Mouse (Mus musculus) myocyte (in vitro differentiated cells): ENCODE measurements at regions not wholly inside any gene's neighbourhood (a gene's known extent, or its start where the extent isn't known, plus 50 kb on each side); places are given as distances from the start of the nearest gene placed in this dataset.

ENCODE experiments used
- E2F4 ChIP-seq: IDR thresholded peaks from one replicate; pipeline ENCODE4 v1.6.1; 2011; ENCODE audit warnings: mild to moderate bottlenecking, control low read depth, moderate library complexity; ENCODE audit not compliant: insufficient read depth
- MAX ChIP-seq: IDR thresholded peaks from one replicate; pipeline ENCODE4 v1.6.1; 2011; ENCODE audit warnings: low read depth, mild to moderate bottlenecking, control low read depth
- MYOD1 ChIP-seq, 3 experiments: IDR thresholded peaks; one replicate each; pipeline ENCODE4 v1.6.1; 2011; ENCODE audit warnings: control low read depth in 2 of 3, low read depth in 2 of 3, mild to moderate bottlenecking in 2 of 3, moderate library complexity in 1 of 3; ENCODE audit not compliant: insufficient read length in 2 of 3, control insufficient read depth in 1 of 3
- MYOG ChIP-seq, 3 experiments: IDR thresholded peaks; one replicate each; pipeline ENCODE4 v1.6.1; 2011; ENCODE audit warnings: control low read depth in 2 of 3, low read depth in 2 of 3, mild to moderate bottlenecking in 2 of 3; ENCODE audit not compliant: insufficient read length in 2 of 3, control insufficient read depth in 1 of 3, insufficient read depth in 1 of 3
- POLR2A ChIP-seq: IDR thresholded peaks from one replicate; pipeline ENCODE4 v1.6.1; 2011; ENCODE audit warnings: low read depth, mild to moderate bottlenecking, control low read depth, moderate library complexity; ENCODE audit not compliant: insufficient read length
- SRF ChIP-seq: IDR thresholded peaks from one replicate; pipeline ENCODE4 v1.6.1; 2011; ENCODE audit warnings: low read depth; ENCODE audit not compliant: control insufficient read depth, insufficient read length
- TCF12 ChIP-seq: IDR thresholded peaks from one replicate; pipeline ENCODE4 v1.6.1; 2011; ENCODE audit warnings: mild to moderate bottlenecking, control low read depth; ENCODE audit not compliant: poor library complexity, insufficient read depth, severe bottlenecking

GRCm38 (mm10) chr17:75714059-75714458, 162.3 kb upstream of the Fam98a start:
- no peak for TF ChIP-seq POLR2A
- TF ChIP-seq E2F4: no peak
- no peak for TF ChIP-seq MYOG (IDR thresholded peaks at IDR 0.05; ENCODE audit: control insufficient read depth in 1 of 3, insufficient read depth in 1 of 3, insufficient read length in 2 of 3, low read depth in 2 of 3)
- no peak for TF ChIP-seq MYOD1 (IDR thresholded peaks at IDR 0.05; ENCODE audit: control insufficient read depth in 1 of 3, insufficient read length in 2 of 3, low read depth in 2 of 3)
- no peak for TF ChIP-seq SRF
- TF ChIP-seq TCF12: no peak
- no peak for TF ChIP-seq MAX
